Mouse (Mus musculus) T-cell, adult 2 months (primary cell): ENCODE measurements around the gene 1810010D01Rik.

Experiments
- DNase-seq: peaks from one replicate; pipeline ENCODE4 v3.0.0; 2022; ENCODE audit warnings: low spot score

Gene 1810010D01Rik

GRCm38 (mm10) chr7:145173563-145173962 lies 34.4 kb downstream of the 1810010D01Rik start:
- no peak for DNase-seq

GRCm38 (mm10) chr7:145173116-145173515 lies 34.8 kb downstream of the 1810010D01Rik start:
- DNase-seq, result no peak

- DNase-seq, result no peak
Measured at GRCm38 (mm10) chr7:145169703-145170102, 38.2 kb downstream of the 1810010D01Rik start.

- no peak for DNase-seq
Measured at GRCm38 (mm10) chr7:145159283-145160240, 48.4 kb downstream of the 1810010D01Rik start.
